Mouse (Mus musculus) A20 (cell line): Measurements from ENCODE around the gene Acox2.

Experiments used
- DNase-seq: peaks from one replicate; pipeline ENCODE4 v3.0.0-alpha.2; 2011; ENCODE audit warnings: low read depth, low spot score

Acox2 gene

DNA sequence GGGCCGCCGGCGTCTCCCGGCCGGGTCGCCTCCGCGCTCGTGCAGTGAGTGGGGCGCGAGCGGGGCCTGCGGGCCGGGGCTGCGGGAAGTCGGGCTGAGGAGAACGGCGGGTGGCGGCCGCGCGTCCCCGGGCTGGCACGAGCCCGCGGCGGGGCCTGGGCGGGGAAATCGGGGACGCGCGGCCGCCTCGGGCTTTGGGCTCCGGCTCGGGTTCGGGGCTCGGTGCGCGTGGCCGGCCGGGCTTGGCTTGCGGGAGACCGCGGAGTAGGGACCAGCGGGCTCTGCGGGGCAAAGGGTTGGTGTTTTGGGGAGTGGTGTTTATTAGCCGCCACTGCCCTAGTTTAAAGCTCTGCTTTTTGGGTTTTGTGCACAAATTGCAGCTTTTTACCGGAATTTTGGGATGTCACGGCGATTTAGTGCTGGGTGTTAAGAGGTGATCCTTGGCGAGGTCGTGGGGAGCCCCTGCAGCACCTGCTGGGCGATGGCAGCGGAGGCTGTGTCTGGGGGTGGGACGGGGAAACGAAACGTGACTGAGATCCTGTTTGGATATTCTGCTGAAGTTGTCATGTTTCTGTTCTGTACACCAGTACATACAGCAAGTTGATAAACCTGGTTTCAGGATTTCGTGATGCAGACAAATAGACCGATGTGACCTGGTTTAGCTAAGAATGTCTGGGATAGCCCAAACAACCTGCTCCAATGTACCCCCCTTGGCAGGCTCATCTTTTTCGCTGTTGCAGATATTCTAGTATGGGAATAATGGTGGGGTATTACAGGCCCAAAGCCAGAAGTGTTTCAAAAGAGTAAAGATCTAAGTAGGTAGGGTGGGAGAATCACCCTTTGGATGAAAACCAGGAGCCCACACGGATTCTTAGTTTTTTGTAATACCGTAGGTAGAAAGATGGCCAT lies 44.6 kb downstream of the Acox2 start:
- peak; percentile 61 for DNase-seq

DNA sequence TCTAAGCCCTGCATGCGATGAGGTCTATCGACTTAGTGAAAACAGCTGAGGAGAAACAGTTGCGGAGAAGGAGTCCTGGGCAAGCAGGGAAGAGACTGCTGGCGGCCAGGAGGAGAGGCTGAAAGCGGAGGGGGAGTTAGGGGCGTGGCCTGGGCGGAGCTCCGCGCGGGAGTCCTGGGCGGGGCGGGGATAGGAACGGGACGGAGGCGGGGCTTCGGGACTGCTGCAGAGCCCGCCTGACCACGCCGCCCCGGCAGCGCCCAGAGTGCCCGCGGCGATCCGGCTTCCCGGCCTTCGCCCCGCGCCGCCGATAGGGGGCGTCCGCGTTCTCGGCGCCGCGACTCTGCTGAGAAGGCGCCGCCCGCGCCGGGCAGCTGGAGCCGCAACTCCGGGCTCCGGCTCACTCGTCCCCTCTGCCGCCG lies 45.3 kb downstream of the Acox2 start, which contains the start of gene Kctd6:
Gene Kctd6 (plus strand): TSS at position 338 of the 422 bp plus-strand sequence.
- peak; percentile 95 for DNase-seq

- DNase-seq, result no peak
These were observed 46.2 kb downstream of the Acox2 start for GRCm38 (mm10) chr14:8212996-8213395.

GRCm38 (mm10) chr14:8209896-8210295 lies 49.3 kb downstream of the Acox2 start:
- no peak for DNase-seq

GRCm38 (mm10) chr14:8208876-8209275 lies 50.3 kb downstream of the Acox2 start:
- no peak for DNase-seq

- no peak for DNase-seq
These were observed 51.6 kb downstream of the Acox2 start for GRCm38 (mm10) chr14:8207543-8207942.

DNA sequence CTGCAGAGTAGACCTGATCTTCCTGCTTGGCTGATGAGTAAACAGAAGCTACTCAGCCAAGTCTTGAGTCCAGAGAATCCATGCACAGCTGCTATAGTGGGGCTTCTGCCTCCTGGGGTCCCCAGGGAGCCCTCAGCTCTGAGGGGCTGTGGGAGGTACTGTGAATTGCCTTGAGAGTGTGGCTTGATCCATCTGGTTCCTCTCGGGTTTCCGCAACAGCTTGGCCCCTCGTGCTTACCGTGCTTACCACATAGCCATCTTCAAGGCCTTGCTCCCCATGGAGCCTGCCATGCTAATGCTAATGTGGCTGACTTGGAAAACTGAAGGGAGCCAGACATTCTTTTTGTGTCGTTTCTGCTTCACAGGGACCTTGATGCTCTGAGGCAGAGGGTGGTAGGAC lies 52.0 kb downstream of the Acox2 start:
- DNase-seq, result no peak

DNA sequence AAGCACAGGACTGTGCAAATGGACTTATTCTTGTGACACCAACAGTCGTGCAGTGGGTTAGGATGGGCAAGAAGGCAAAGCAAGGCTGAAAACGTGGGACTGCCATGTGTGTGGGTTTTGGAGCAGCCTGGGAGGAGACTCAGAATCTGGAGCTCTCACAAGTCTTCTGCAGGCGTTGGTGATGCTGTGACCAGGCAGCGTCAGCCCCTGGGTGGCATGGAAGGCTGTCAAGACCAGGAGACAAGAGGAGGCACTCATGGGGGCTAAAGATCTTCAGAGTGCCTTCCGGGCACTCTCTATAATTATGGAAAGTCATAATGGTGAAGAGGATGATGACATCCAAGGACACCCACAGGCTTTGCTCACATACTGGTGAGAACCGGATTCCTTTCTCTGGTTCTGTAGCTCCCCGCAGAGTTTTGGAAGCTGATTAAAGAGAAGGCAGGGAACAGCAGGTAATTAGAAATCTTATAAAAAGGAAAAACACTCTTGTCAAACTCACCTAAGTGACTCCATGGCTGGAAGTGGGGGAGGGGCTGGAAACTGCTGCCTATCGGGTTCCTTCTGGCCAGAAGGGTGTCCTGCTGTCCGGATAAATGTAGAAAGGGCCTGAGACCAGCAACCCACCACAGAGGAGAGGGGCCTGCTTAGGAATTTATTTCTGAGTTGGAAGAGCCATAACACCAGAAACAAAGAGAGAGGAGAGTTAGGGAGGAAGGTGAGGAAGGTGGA lies 52.8 kb downstream of the Acox2 start:
- DNase-seq, result no peak

GRCm38 (mm10) chr14:8201715-8202114 lies 57.4 kb downstream of the Acox2 start:
- no peak for DNase-seq

DNA sequence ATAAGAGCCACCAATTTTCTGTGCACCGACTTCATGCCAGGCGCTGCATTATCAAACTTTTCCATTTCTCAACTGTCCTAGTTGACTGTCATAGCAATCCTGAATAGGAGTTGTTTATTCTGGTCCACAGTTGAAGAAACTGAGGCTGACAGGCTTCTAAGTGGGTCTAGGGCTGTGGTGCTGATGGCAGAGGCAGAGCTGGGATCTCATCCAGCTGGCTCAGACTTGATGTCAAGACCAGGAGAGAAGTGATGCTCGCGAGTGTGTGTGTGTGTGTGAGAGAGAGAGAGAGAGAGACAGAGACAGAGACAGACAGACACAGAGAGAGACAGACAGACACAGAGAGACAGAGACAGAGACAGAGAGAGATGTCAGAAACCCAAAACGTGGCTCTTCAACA lies 58.4 kb downstream of the Acox2 start:
- DNase-seq, result no peak

DNA sequence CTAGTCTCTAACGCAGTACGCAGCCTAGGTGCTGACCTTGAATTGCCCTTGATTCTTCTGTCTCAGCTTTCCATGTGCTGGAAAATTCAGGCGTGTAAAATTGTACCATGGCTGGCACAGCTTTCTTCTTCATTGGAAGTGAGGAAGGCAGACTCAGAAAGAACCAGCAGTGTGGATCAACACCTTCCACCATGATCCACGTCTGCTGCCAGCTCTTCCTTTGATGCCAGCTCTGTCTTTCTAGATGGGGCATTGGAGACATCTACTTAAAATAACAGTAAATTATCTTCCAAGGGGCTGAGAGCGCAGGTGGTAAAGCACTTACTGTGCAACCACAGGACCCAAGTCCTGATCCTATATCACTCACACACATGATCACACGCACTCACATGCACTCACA lies 66.4 kb downstream of the Acox2 start:
- no peak for DNase-seq

DNA sequence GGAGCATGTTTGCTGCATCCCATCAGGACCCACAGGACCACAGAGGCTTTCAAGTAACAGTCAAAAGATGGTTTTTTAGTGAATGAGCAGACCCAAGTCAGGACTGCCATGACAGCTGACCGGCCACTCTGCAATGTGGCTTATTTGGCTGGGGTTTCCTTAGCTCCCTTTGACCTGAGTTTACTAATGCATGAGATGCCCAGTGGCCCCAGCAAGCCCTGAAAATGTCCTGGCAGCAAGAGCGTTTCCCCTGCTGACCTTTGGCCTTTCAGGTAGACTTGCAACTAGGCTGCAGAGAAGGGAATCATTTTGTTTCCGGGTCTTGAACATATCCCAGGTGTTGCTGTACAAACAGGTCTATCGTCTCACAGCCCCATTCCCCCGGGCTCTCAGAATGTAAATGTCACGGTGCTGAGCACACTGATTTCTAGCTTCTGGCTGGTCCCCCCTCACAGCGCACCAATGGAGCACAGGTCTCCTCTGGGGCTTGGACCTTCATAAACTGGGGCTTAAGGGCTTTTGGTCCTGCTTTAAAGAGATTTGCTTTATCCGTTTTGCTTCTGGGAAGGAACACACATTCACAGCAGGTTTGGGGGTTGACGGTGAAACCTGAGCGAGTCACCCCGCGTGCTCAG lies 67.7 kb downstream of the Acox2 start:
- no peak for DNase-seq

DNA sequence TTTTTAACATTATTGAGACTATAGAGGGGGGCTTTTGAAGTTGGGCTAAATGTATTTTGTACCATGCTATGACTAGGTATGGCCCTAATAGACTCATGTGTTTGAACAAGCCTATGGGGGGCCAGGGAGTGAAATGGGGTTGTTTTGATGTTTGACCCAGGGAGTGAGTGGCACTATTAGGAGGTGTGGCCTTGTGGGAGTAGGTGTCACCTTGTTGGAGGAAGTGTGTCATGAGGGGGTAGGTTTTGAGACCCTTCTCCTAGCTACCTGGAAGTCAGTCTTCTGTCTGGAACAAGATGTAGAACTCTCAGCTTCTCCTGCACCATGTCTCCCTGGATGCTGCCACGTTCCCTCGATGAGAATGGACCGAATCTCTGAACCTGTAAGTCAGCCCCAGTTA lies 68.6 kb downstream of the Acox2 start:
- no peak for DNase-seq

GRCm38 (mm10) chr14:8186278-8187045 lies 72.7 kb downstream of the Acox2 start:
- no peak for DNase-seq

GRCm38 (mm10) chr14:8183330-8183729 lies 75.8 kb downstream of the Acox2 start:
- peak; percentile 37 for DNase-seq

- DNase-seq, result no peak
These were observed 78.7 kb downstream of the Acox2 start for GRCm38 (mm10) chr14:8180371-8181035.

DNA sequence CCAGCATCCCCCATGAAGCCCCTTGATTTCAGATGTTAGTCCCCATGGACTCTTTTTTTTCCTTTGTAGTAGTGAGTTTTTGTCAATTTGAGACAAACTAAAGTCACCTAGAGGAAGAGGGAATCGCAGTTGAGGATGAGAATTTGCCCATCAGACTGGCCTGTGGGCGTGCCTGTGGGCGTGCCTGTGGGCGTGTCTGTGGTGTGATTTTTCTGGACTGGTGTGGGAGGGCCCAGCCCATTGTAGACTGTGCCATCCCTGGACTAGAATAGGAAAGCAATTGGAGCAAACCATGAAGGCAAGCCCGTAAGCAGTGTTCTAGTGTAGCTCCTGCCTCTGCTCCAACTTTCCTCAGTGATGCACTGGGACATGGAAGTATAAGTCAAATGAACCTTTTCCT lies 82.9 kb downstream of the Acox2 start:
- peak; percentile 56 for DNase-seq
